Mouse (Mus musculus) cortical plate, adult 2 months (tissue): ENCODE data around the gene Olfr433.
"Not testable (repeated sequence)": the region's sequence is repeated elsewhere in the genome, so short reads cannot be mapped to it uniquely, and the experiment has no call there.

Experiments used
- CTCF ChIP-seq: fragments of 200-500 bp; IDR thresholded peaks from 2 replicates; pipeline ENCODE4 v1.5.1; 2011; ENCODE audit warnings: mild to moderate bottlenecking, control low read depth, low read length; ENCODE audit not compliant: insufficient read depth; ENCODE audit errors: extremely low read depth
- POLR2A ChIP-seq: fragments of 200-500 bp; IDR thresholded peaks from 2 replicates; pipeline ENCODE4 v1.6.1; 2011; ENCODE audit warnings: mild to moderate bottlenecking, low read length, control low read depth; ENCODE audit not compliant: insufficient read depth; ENCODE audit errors: extremely low read depth

DNA sequence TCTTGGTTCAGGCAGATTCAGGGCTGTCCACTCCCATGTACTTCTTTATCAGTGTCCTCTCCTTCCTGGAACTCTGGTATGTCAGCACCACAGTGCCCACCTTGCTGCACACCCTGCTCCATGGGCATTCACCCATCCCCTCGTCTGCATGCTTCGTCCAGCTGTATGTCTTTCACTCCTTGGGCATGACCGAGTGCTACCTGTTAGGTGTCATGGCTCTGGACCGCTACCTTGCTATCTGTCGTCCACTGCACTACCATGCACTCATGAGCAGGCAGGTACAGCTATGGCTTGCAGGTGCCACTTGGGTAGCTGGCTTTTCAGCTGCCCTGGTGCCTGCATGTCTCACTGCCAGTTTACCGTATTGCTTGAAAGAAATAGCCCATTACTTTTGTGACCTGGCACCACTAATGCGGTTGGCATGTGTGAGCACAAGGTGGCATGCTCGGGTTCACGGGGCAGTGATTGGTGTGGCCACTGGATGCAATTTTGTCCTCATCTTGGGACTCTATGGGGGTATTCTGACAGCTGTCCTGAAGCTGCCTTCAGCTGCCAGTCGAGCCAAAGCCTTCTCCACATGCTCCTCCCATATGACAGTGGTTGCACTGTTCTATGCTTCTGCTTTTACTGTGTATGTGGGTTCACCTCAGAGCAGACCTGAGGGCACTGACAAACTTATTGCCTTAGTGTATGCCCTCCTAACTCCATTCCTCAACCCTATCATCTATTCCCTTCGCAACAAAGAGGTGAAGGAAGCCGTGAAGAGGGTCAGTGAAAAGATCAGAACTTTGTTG is 1.8 kb downstream of the Olfr433 start:
- not testable (repeated sequence) for TF ChIP-seq CTCF, POLR2A
